Mouse (Mus musculus) cerebellum, adult 9-11 months (tissue): ENCODE measurements around the gene Stxbp1.

ENCODE experiments used
- DNase-seq: peaks from one replicate; pipeline ENCODE4 v3.0.0; 2022

Gene Stxbp1

DNA sequence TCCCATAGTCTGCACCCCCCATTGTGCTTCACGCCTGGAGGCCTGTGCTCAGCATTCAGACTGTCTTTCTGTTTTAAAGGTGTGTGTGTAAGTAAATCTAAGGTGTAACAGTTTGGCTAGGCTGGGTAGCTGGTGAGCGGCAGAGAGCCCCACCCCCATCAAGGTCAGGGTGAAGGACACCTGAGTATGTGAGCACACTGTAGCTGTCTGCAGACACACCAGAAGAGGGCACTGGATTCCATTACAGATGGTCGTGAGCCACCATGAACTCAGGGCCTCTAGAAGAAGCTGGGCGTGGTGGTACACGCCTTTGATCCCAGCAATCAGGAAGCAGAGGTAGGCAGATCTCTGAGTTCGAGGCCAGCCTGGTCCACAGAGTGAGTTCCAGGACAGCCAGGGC, 65.3 kb downstream of the Stxbp1 start:
- no peak for DNase-seq

DNA sequence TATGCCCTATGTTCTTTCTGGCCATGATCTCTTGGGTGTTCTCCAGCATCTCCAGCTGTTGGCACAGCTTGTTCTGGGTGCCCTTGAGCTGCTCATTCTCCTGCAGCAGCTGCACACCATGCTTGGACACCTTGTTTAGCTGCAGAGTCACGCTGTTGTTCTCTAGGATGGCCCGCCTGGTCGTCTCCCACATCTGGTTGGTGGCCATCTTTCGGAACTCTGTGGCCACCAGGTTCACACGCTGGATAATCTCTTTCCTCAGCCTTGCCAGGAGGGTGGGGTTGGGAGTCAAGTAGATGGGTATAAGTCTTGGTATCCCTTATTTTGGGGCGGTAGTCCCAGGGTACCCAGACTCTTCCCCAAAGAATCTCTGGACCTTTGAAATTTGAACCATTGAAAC, 67.3 kb downstream of the Stxbp1 start:
- no peak for DNase-seq

DNA sequence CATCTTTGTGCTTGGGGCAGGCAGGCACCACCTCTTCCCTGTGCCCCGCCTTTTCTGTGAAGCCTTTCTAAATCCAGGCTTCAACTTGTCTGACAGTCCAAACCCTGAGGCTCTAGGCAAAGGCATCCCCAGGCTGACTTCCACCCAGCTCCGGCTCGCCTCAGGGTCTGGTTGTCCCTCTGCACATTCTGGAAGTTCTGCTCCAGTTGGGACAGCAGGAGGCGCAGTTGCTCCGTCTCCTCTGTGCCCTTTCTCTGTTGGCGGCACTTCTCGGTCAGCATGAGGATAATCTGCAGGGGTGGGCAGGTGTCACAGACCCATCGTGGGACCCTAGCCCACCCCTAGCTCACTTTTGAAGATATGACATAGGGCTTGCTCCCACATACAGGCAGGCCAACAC, 67.9 kb downstream of the Stxbp1 start:
- peak; percentile 78 for DNase-seq

DNA sequence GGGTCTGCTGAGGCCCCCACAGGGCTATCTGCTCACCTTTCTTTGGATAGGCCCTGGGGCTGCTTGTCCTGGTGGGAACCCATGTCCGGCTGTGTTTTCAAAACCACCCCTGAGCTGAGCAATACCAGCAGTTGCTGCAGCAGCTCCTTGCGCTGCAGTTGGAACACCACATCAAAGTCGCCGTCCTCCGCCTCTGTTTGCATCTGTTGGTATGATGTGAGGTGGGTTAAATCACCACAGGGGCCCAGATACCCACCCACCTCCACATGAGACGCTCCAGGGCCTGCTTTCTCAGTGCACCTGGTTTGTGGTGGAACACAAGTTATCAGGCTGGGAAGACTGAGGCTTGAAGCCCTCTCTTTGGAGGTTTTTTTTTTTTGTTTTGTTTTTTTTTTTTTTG, 69.0 kb downstream of the Stxbp1 start:
- DNase-seq, result no peak

GRCm38 (mm10) chr2:32776192-32776591, 70.9 kb downstream of the Stxbp1 start:
- no peak for DNase-seq

- peak; percentile 97 for DNase-seq
Observed at GRCm38 (mm10) chr2:32775359-32776074, 71.5 kb downstream of the Stxbp1 start, which contains the start of the genes Ttc16 and Ptrh1. Gene Ttc16, minus strand, starts transcription at chr2:32775633. Gene Ptrh1, plus strand, starts transcription at chr2:32775786.

- no peak for DNase-seq
Observed at GRCm38 (mm10) chr2:32772626-32773279, 74.3 kb downstream of the Stxbp1 start.

DNA sequence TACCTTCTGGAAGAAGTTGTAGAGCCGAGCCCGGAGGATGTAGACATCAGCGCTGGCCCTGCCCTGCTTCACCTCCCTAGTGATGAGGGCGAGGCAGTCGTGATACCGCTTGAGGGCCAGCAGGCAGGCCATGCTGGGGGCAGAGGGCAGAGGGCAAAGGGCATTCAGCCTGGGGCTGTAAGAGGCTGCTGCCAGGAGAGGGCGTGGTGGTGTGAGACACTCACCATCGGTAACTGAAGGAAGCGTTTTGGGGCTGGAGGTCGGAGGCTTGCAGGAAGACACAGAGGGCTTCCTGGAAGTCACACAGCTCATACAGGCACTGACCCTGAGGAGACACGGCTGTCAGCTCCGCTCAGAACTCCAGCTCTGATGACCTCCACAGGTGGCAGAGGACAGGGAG, 75.2 kb downstream of the Stxbp1 start:
- DNase-seq, result no peak

DNA sequence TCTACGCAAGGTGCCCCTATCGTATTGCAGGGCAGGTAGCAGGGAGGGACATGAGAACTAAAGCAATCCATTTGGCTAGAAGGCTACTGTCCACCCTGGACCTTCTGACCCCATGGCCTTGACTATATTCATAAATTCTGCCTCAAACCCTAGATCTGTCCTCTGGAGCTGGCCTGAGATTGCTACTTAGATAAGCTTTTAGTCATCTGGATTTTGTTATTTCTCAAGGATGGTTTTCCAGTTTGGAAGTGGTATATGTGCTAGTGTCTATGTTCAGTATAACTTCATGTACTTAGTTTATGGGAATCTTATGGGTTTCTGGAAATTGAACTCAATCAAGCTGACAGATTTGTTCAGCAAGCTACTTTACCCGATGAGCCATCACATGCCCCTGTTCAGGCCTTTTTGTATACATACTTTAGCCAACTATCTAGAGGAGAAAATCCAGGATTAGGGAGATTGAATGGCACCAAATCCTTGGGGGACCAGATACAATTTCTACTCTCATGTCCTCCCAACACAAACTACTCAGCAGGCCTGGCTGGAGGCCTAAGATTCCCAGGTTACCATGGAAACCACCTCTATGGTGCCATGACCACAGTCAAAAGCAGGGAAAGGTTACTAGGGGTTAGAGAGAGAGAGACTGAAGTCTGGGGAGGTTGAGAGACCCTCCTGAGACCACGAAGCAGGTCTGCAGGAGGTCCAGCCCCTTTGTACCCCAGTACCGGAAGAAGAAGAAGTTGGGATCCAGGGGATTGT, 77.5 kb downstream of the Stxbp1 start:
- no peak for DNase-seq

DNA sequence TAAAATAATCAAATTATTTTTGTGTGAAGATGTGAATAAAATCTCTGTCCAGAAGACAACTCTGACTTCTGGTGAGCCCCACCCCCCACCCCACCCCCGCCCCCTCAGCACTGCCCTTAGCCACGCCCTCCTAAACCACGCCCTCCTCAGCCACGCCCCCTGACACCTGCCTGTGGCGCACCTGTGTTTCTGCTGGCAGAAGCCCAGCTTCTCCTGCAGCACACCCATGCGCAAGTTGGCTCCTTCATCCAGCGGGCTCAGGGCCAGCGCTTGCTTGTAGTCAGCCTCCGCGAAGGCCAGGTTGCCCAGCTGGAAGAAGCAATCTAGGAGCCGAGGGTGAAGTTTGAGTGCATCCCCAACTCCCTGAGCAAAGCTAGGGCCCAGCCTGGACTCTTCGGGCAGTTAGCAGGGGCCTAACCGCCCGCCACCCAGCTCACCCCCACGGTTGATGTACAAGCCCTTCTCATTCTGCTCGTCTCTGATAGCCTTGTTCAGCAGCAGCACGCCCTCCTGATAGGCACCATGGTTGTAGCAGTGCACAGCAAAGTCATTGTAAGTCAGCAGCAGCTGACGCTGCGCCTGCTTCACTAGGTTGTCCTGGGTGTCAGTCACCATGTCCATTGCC, 78.3 kb downstream of the Stxbp1 start:
- peak; percentile 66 for DNase-seq

GRCm38 (mm10) chr2:32767241-32767640, 79.8 kb downstream of the Stxbp1 start:
- DNase-seq, result no peak

DNA sequence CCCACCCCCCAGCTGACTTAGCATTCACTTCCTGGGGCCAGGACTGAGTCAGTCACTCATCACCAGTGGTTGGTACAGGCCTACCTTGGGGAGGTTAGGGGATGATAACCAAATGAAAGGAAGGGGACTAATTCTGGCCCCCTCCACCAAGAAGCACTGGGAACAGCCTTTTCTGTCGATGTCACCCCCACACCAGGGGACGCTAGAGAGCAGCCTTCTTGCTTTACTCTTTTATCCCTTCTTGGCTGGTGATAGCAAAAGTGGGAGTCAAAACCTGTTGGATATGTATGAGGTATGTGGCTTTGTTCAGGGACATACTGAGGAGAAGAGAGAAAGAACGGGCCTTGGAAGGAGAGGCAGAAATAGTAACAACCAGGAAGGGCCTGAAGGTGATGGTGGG, 83.7 kb downstream of the Stxbp1 start:
- DNase-seq, result no peak

- no peak for DNase-seq
Observed at GRCm38 (mm10) chr2:32761859-32762258, 85.2 kb downstream of the Stxbp1 start.

DNA sequence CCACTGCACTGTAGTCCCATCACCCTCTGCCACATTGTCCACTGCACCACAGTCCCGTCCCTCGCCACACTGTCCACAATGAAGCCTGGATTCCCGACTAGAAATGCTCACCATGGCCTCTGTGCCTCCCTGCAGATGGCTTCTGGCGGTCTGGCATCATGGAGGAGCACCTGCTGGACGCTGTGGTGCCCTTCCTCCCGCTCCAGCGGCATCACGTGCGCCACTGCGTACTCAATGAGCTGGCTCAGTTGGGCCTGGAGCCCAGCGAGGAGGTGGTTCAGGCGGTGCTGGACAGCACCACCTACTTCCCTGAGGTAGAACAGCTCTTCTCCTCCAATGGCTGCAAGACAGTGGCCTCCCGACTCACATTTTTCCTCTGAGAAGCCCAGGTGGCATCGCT, 85.7 kb downstream of the Stxbp1 start:
- no peak for DNase-seq

GRCm38 (mm10) chr2:32759001-32759400, 88.0 kb downstream of the Stxbp1 start:
- no peak for DNase-seq

GRCm38 (mm10) chr2:32758503-32758902, 88.5 kb downstream of the Stxbp1 start:
- no peak for DNase-seq

DNA sequence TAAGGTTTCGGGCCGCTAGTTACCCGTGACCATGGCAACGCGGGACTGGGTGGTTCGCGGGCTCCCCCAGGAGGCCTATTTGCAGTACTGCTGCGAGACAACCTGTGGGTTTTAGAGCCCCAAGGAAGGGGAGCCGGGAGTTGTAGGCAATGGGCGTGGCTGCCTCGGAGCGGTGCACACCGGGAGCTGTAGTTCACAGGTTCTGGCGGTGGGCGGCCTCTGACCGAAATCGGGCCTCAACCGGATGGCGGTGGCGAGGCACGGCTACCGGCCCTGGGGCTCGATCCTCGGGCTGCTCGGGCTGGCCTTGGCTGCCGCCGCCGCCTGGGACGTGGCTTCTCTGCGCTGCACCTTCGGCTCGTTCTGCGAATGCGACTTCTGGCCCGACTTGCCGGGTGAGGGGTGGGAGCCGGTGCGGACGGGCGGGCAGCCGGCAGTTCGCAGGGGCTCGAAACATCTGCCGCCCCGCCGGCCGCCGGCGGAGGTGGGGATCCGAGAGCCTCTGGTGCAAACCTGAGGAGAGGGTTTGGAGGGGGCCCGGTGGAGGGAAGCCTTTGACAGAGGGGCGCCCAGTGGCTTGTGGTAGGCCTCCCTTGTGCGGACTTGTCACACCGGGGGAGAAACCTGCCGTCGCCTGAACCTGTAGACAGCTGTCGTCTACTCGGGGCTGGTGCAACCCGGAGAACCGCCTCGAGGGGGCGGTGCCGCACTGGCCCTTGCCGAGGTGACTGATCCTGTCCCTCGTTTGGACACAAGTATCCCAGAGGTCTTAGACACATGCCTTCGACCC, 89.8 kb downstream of the Stxbp1 start, which contains the start of gene Tor2a:
Tor2a (plus strand) TSS at position 179 of the 790 bp plus-strand sequence.
- DNase-seq, result peak; percentile 97

DNA sequence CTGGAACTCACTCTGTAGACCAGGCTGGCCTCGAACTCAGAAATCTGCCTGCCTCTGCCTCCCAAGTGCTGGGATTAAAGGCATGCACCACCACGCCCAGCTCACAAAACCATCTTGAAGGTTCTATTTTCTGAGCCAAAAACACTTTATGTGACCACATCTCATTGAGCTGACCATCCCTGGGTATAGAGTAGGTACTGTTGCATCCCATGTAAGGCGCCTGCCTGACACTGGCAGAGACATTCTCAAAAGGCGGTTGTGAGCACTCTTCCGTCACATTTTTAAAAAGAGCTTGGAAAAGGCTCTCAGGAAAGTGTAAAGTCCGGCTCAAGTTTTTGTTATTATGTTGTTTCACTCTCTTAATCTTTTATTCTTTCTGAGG, 90.4 kb downstream of the Stxbp1 start:
- DNase-seq, result no peak

DNA sequence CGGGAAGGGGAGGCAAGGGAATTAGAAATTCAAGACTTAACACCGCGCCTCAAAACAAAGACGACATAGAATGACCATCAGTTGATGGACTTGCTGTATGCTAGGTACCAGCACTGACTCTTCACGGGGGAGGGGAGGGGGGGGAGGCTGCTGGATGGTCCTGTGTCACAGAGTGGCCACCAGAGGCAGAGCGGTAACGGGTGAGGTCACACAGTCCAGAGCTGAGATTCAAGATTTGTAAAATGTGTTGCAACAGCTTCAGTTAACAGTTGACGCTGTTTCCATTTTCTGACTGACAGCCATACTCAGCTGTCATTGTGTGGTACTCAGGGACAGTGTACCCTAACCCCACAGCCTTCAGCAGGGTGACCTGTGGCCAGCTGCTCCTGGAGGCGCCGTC, 94.9 kb downstream of the Stxbp1 start:
- DNase-seq, result no peak

DNA sequence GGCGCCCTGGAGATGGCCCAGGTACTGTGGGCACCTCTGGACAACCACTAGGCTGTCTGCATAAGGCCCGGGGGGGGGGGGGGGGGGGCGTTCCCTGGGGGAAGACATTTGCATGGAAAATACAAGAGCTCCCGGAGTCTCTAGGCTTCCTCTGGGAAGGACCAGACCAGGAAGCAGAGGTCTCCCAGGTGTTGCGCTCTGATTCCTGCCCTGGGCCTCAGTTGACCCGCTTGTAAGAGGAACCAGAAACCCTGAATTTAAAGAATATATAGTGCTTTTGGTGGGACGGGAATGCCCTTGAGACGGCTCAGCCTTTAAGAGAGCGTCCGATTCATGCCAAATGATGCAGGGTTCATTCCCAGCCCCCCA, 95.4 kb downstream of the Stxbp1 start:
- no peak for DNase-seq

- DNase-seq, result no peak
Observed at GRCm38 (mm10) chr2:32750887-32751664, 96.0 kb downstream of the Stxbp1 start.

GRCm38 (mm10) chr2:32750199-32750598, 96.8 kb downstream of the Stxbp1 start:
- no peak for DNase-seq
